Mouse (Mus musculus) kidney, adult 2 months (tissue): ENCODE measurements around the gene Alox8. TPM values are rescaled to one million over a fixed set of nuclear protein-coding genes. Genes with fewer than 3 reads are reported as not detected.
A peak's percentile ranks its signal among the peaks of the same experiment; 100 is the strongest.

ENCODE experiments used
- DNase-seq: peaks from one replicate; pipeline ENCODE4 v3.0.0; 2021
- H3K27ac ChIP-seq: fragments of 200-500 bp; 2 replicates; pipeline ENCODE4 v1.5.1; 2012; ENCODE audit warnings: low read depth, low read length, control low read depth, inconsistent platforms; ENCODE audit not compliant: insufficient read depth
- H3K27me3 ChIP-seq: fragments of 200-500 bp; replicated peaks from 2 replicates; pipeline ENCODE4 v1.6.1; 2012; ENCODE audit warnings: mild to moderate bottlenecking, moderate library complexity, low read length, inconsistent platforms; ENCODE audit not compliant: control insufficient read depth, insufficient read depth
- H3K36me3 ChIP-seq: fragments of 200-500 bp; 2 replicates; pipeline ENCODE4 v1.6.1; 2012; ENCODE audit warnings: mild to moderate bottlenecking, moderate library complexity, low read length, inconsistent platforms; ENCODE audit not compliant: control insufficient read depth, insufficient read depth
- H3K4me1 ChIP-seq: fragments of 200-500 bp; 2 replicates; pipeline ENCODE4 v1.6.1; 2011; ENCODE audit warnings: low read length; ENCODE audit not compliant: control insufficient read depth, insufficient read depth
- H3K4me3 ChIP-seq: fragments of 200-500 bp; 2 replicates; pipeline ENCODE4 v1.5.1; 2011; ENCODE audit warnings: mild to moderate bottlenecking, low read depth, low read length, control low read depth; ENCODE audit not compliant: insufficient read depth
- CTCF ChIP-seq: fragments of 200-500 bp; conservative IDR thresholded peaks from 2 replicates; pipeline ENCODE4 v1.5.1; 2011; ENCODE audit warnings: low read depth, mild to moderate bottlenecking, control low read depth, low read length, moderate library complexity, mixed read lengths; ENCODE audit not compliant: insufficient read depth, insufficient read length
- POLR2A ChIP-seq: fragments of 200-500 bp; IDR thresholded peaks from one replicate; pipeline ENCODE4 v1.6.1; 2011; ENCODE audit warnings: low read depth, low read length, control low read depth
- WGBS: fragments of 180-500 bp; shearing (Covaris S2); methylation state at CpG from one replicate; pipeline ENCODE4 v1.1.7; 2018; 5-methylcytosine and 5-hydroxymethylcytosine counted together
- polyA plus RNA-seq: library from polyadenylated mRNA; depleted of rRNA; stranded (reverse); fragments of >200 nt; gene quantifications from 2 replicates; pipeline ENCODE4 v1.2.3, GENCODE M21; 2012

The Alox8 gene
- polyA plus RNA-seq, 1 experiment: 0.08 TPM

- DNase-seq: no peak
- 87% methylated on average over 4 of the region's 4 CpGs for WGBS
- no peaks in the 10 kb centered on the region for H3K36me3 ChIP-seq
These were observed 32.8 kb upstream of the Alox8 start for GRCm38 (mm10) chr11:69230420-69230819.

GRCm38 (mm10) chr11:69225715-69226114 lies 28.1 kb upstream of the Alox8 start:
- Histone ChIP-seq H3K4me1 (no peaks in the 10 kb centered on the region), H3K36me3 (no peaks in the 10 kb centered on the region), H3K27ac (no peak overlapping the region), H3K27me3 (no peaks in the 10 kb centered on the region), H3K4me3 (no peak overlapping the region)
- DNase-seq: no peak
- TF ChIP-seq CTCF (no peak), POLR2A (no peak)
- WGBS: 86% methylated on average over 1 of the region's 1 CpGs

More at GRCm38 (mm10) chr11:69230420-69230819, 32.8 kb upstream of the Alox8 start:
- H3K27me3 ChIP-seq: no peaks in the 10 kb centered on the region
- TF ChIP-seq CTCF: no peak
- no peak for TF ChIP-seq POLR2A
- no peak overlapping the region for H3K27ac ChIP-seq
- no peaks in the 10 kb centered on the region for H3K4me1 ChIP-seq
- H3K4me3 ChIP-seq: no peak overlapping the region

- H3K27me3 ChIP-seq: no peaks in the 10 kb centered on the region
- no peaks in the 10 kb centered on the region for H3K36me3 ChIP-seq
- no peak overlapping the region for H3K27ac ChIP-seq
- no peak for TF ChIP-seq CTCF
- DNase-seq: no peak
- no peak overlapping the region for H3K4me3 ChIP-seq
- H3K4me1 ChIP-seq: no peaks in the 10 kb centered on the region
- WGBS: 80% methylated on average over 4 of the region's 4 CpGs
These were observed 25.5 kb upstream of the Alox8 start for GRCm38 (mm10) chr11:69223101-69223500.

GRCm38 (mm10) chr11:69221070-69221469 lies 23.4 kb upstream of the Alox8 start:
- Histone ChIP-seq H3K27me3 (no peaks in the 10 kb centered on the region), H3K36me3 (no peaks in the 10 kb centered on the region), H3K27ac (no peak overlapping the region), H3K4me1 (no peaks in the 10 kb centered on the region), H3K4me3 (no peak overlapping the region)
- 83% methylated on average over 4 of the region's 4 CpGs for WGBS
- no peak for TF ChIP-seq CTCF
- no peak for TF ChIP-seq POLR2A
- no peak for DNase-seq

GRCm38 (mm10) chr11:69218661-69219060 lies 21.0 kb upstream of the Alox8 start:
- H3K4me1 ChIP-seq: no peaks in the 10 kb centered on the region
- TF ChIP-seq POLR2A: no peak
- TF ChIP-seq CTCF: no peak
- no peaks in the 10 kb centered on the region for H3K36me3 ChIP-seq
- 70% methylated on average over 2 of the region's 2 CpGs for WGBS
- DNase-seq: no peak
- H3K27me3 ChIP-seq: no peaks in the 10 kb centered on the region
- H3K27ac ChIP-seq: no peak overlapping the region
- no peak overlapping the region for H3K4me3 ChIP-seq

- no peak overlapping the region for H3K27ac ChIP-seq
- H3K4me3 ChIP-seq: no peak overlapping the region
- no peaks in the 10 kb centered on the region for H3K36me3 ChIP-seq
- no peak for DNase-seq
- H3K27me3 ChIP-seq: no peaks in the 10 kb centered on the region
- no peaks in the 10 kb centered on the region for H3K4me1 ChIP-seq
- TF ChIP-seq CTCF (no peak), POLR2A (no peak)
- WGBS: 89% methylated on average over 5 of the region's 5 CpGs
These were observed 19.8 kb upstream of the Alox8 start for GRCm38 (mm10) chr11:69217411-69217810.

GRCm38 (mm10) chr11:69211431-69211830 lies 13.8 kb upstream of the Alox8 start:
- WGBS: 13% methylated on average over 2 of the region's 2 CpGs

GRCm38 (mm10) chr11:69202469-69203230 lies 5.0 kb upstream of the Alox8 start:
- 81% methylated on average over 13 of the region's 13 CpGs for WGBS
- Histone ChIP-seq H3K4me1 (no peaks in the 10 kb centered on the region), H3K27ac (no peak overlapping the region), H3K27me3 (no peaks in the 10 kb centered on the region), H3K36me3 (no peaks in the 10 kb centered on the region), H3K4me3 (no peak overlapping the region)
- DNase-seq: no peak
- TF ChIP-seq POLR2A (no peak), CTCF (no peak)

More at GRCm38 (mm10) chr11:69211431-69211830, 13.8 kb upstream of the Alox8 start:
- H3K4me1 ChIP-seq: no peaks in the 10 kb centered on the region
- TF ChIP-seq POLR2A (no peak), CTCF (no peak)
- H3K27me3 ChIP-seq: no peaks in the 10 kb centered on the region
- H3K4me3 ChIP-seq: peak overlapping the region; percentile 25; the same call in 1 of the 2 replicates
- H3K27ac ChIP-seq: no peak overlapping the region
- no peaks in the 10 kb centered on the region for H3K36me3 ChIP-seq
- DNase-seq: no peak
